Mouse (Mus musculus) Patski (cell line): ENCODE results near the gene Pde8a. TPM values are rescaled to one million over a fixed set of nuclear protein-coding genes. Genes with fewer than 3 reads are reported as not detected.

Experiments used
- ATAC-seq: fragments of 100-300 bp; one replicate; pipeline ENCODE4 v1.8.0; 2021
- CTCF ChIA-PET: fragments of 350-600 bp; sonication (Branson Sonifier 250); formaldehyde crosslinking; loops from one replicate; lab custom pipeline; 2022; ENCODE audit warnings: inconsistent platforms; lab: Charles Lee
- POLR2A ChIA-PET: fragments of 350-600 bp; sonication (Branson Sonifier 250); formaldehyde crosslinking; loops from one replicate; lab custom pipeline; 2022; ENCODE audit warnings: antibody characterized with exemption, inconsistent platforms; lab: Charles Lee
- DNase-seq: peaks from one replicate; pipeline ENCODE4 v3.0.0-alpha.2; 2011; ENCODE audit warnings: low read depth, low spot score
- H3K27me3 ChIP-seq: fragments of 371-371 bp; one replicate; pipeline ENCODE4 v1.5.1; 2021
- CTCF ChIP-seq: fragments of 100-300 bp; IDR thresholded peaks from one replicate; pipeline ENCODE4 v1.5.1; 2021
- in situ Hi-C: fragments of 300-500 bp; cut with MboI; formaldehyde crosslinking; loops from 3 replicates; pipeline ENCODE4 v1.11.1; 2018; ENCODE audit warnings: low pct_unique_long_range_greater_than_20kb, mixed read lengths
- polyA plus RNA-seq: library from polyadenylated mRNA; unstranded; gene quantifications from one replicate; pipeline ENCODE4 v1.2.3, GENCODE M21; 2021

Pde8a gene
- polyA plus RNA-seq, 1 experiment from 2014 or later, result 6.8 TPM

GRCm38 (mm10) chr7:81327661-81328060 lies 114.3 kb downstream of the Pde8a start:
- DNase-seq (no peak), ATAC-seq (no peak)
- CTCF ChIA-PET, result no interaction called here
- POLR2A ChIA-PET, result no interaction called here
- no peak for TF ChIP-seq CTCF
- no peaks in the 10 kb centered on the region for H3K27me3 ChIP-seq
- in situ Hi-C loops, result no loop called here

GRCm38 (mm10) chr7:81330767-81331166 lies 117.4 kb downstream of the Pde8a start:
- ATAC-seq, result no peak
- TF ChIP-seq CTCF, result no peak
- ChIA-PET POLR2A (interaction anchor here (0.6 kb wide), 1 partner anchor 220 kb away, joined by 5 read pairs; no protein-coding TSS in a partner anchor), CTCF (interaction anchor here (0.8 to 1.9 kb wide), 10 partner anchors 8 to 168 kb away, joined by 3 to 5 read pairs (median 4); no protein-coding TSS in a partner anchor)
- no peaks in the 10 kb centered on the region for H3K27me3 ChIP-seq
- in situ Hi-C loops, result no loop called here
- no peak for DNase-seq

- ChIA-PET POLR2A (interaction anchor here (1.1 kb wide), 1 partner anchor 13 kb away, joined by 4 read pairs; the partner anchor contains the start of gene Rps17), CTCF (interaction anchor here (1.1 to 1.9 kb wide), 6 partner anchors 9 to 169 kb away, joined by 3 to 5 read pairs (median 4); no protein-coding TSS in a partner anchor)
- no peak for TF ChIP-seq CTCF
- ATAC-seq, result no peak
- no peak for DNase-seq
- in situ Hi-C loops, result no loop called here
- H3K27me3 ChIP-seq, result no peaks in the 10 kb centered on the region
Observed at GRCm38 (mm10) chr7:81331851-81332250, 118.5 kb downstream of the Pde8a start.

- in situ Hi-C loops, result no loop called here
- no peak for ATAC-seq
- POLR2A ChIA-PET, result interaction anchor here (0.5 to 1.5 kb wide), 2 partner anchors 110 to 168 kb away, joined by 4 read pairs; no protein-coding TSS in a partner anchor
Observed at GRCm38 (mm10) chr7:81335705-81336431, 122.5 kb downstream of the Pde8a start.

GRCm38 (mm10) chr7:81336432-81336786 lies 123.0 kb downstream of the Pde8a start:
- H3K27me3 ChIP-seq, result no peaks in the 10 kb centered on the region
- ChIA-PET POLR2A (interaction anchor here (0.5 to 1.5 kb wide), 2 partner anchors 110 to 169 kb away, joined by 4 read pairs; no protein-coding TSS in a partner anchor), CTCF (interaction anchor here (0.9 to 14.2 kb wide), 3 partner anchors 14 to 170 kb away, joined by 3 to 148 read pairs (median 6); no protein-coding TSS in a partner anchor)
- no peak for TF ChIP-seq CTCF
- in situ Hi-C loops, result no loop called here
- ATAC-seq (peak; percentile 39), DNase-seq (no peak)

More at GRCm38 (mm10) chr7:81335705-81336431, 122.5 kb downstream of the Pde8a start:
- H3K27me3 ChIP-seq, result no peaks in the 10 kb centered on the region
- no peak for TF ChIP-seq CTCF
- no peak for DNase-seq
- CTCF ChIA-PET, result interaction anchor here (0.9 to 14.2 kb wide), 4 partner anchors 13 to 170 kb away, joined by 3 to 148 read pairs (median 5); no protein-coding TSS in a partner anchor

GRCm38 (mm10) chr7:81337785-81338521 lies 124.6 kb downstream of the Pde8a start:
- ChIA-PET POLR2A (interaction anchor here (0.7 kb wide), 1 partner anchor 197 kb away, joined by 3 read pairs; no protein-coding TSS in a partner anchor), CTCF (interaction anchor here (1.3 to 14.2 kb wide), 2 partner anchors 18 to 172 kb away, joined by 3 to 148 read pairs; no protein-coding TSS in a partner anchor)
- no peaks in the 10 kb centered on the region for H3K27me3 ChIP-seq
- no peak for DNase-seq
- no peak for TF ChIP-seq CTCF
- ATAC-seq, result no peak
- in situ Hi-C loops, result no loop called here

- POLR2A ChIA-PET, result interaction anchor here (0.7 kb wide), 1 partner anchor 197 kb away, joined by 3 read pairs; no protein-coding TSS in a partner anchor
- CTCF ChIA-PET, result interaction anchor here (1.3 to 14.2 kb wide), 3 partner anchors 19 to 172 kb away, joined by 3 to 148 read pairs (median 18); no protein-coding TSS in a partner anchor
- in situ Hi-C loops, result no loop called here
Observed at GRCm38 (mm10) chr7:81338522-81338873, 125.1 kb downstream of the Pde8a start.

GRCm38 (mm10) chr7:81339783-81340182 lies 126.4 kb downstream of the Pde8a start:
- ATAC-seq (no peak), DNase-seq (no peak)
- peak; percentile 81 for TF ChIP-seq CTCF
- CTCF ChIA-PET, result interaction anchor here (0.8 to 14.2 kb wide), 5 partner anchors 9 to 185 kb away, joined by 3 to 148 read pairs (median 5); no protein-coding TSS in a partner anchor
- in situ Hi-C loops, result loop anchor here (5.0 kb wide), 1 partner anchor 177 kb away; no protein-coding TSS in a partner anchor
- H3K27me3 ChIP-seq, result no peaks in the 10 kb centered on the region
- POLR2A ChIA-PET, result interaction anchor here (0.6 kb wide), 1 partner anchor 130 kb away, joined by 5 read pairs; no protein-coding TSS in a partner anchor

More at GRCm38 (mm10) chr7:81338522-81338873, 125.1 kb downstream of the Pde8a start:
- no peak for TF ChIP-seq CTCF
- no peak for ATAC-seq
- no peaks in the 10 kb centered on the region for H3K27me3 ChIP-seq
- DNase-seq, result no peak

GRCm38 (mm10) chr7:81341563-81341962 lies 128.2 kb downstream of the Pde8a start:
- CTCF ChIA-PET, result interaction anchor here (0.9 to 14.2 kb wide), 7 partner anchors 38 to 186 kb away, joined by 3 to 148 read pairs (median 4); no protein-coding TSS in a partner anchor
- DNase-seq, result no peak

More at GRCm38 (mm10) chr7:81341563-81341962, 128.2 kb downstream of the Pde8a start:
- TF ChIP-seq CTCF, result peak; percentile 68
- ATAC-seq, result no peak
- no peaks in the 10 kb centered on the region for H3K27me3 ChIP-seq
- POLR2A ChIA-PET, result interaction anchor here (1.7 kb wide), 1 partner anchor 174 kb away, joined by 6 read pairs; no protein-coding TSS in a partner anchor
- in situ Hi-C loops, result loop anchor here (5.0 kb wide), 1 partner anchor 179 kb away; no protein-coding TSS in a partner anchor
